Mouse (Mus musculus) frontal cortex, adult 2 months (tissue): ENCODE measurements at regions not wholly inside any gene's neighbourhood (a gene's known extent, or its start where the extent isn't known, plus 50 kb on each side); places are given as distances from the start of the nearest gene placed in this dataset.

ENCODE experiments used
- DNase-seq, 2 experiments: peaks; one replicate each; pipeline ENCODE4 v3.0.0; 2022; ENCODE audit warnings: low spot score in 1 of 2; ENCODE audit errors: extremely low spot score in 1 of 2

- peak; percentile 52 to 62 for DNase-seq
Measured at GRCm38 (mm10) chr1:47103321-47103988, 210.8 kb upstream of the Slc39a10 start.

GRCm38 (mm10) chr1:47097084-47097996, 204.7 kb upstream of the Slc39a10 start:
- DNase-seq = no peak

- no peak for DNase-seq
Measured at GRCm38 (mm10) chr1:47094498-47094897, 201.8 kb upstream of the Slc39a10 start.

- no peak for DNase-seq
Measured at GRCm38 (mm10) chr1:47093289-47093947, 200.8 kb upstream of the Slc39a10 start.

GRCm38 (mm10) chr1:47076423-47076822, 183.8 kb upstream of the Slc39a10 start:
- DNase-seq = no peak

- no peak for DNase-seq
Measured at GRCm38 (mm10) chr1:47058149-47058548, 165.5 kb upstream of the Slc39a10 start.

- no peak for DNase-seq
Measured at GRCm38 (mm10) chr1:47057344-47057743, 164.7 kb upstream of the Slc39a10 start.

GRCm38 (mm10) chr1:47051109-47051508, 158.5 kb upstream of the Slc39a10 start:
- peak in 1 of 2 experiments; percentile 52 for DNase-seq

- DNase-seq = no peak
Measured at GRCm38 (mm10) chr1:47050492-47050891, 157.8 kb upstream of the Slc39a10 start.

GRCm38 (mm10) chr1:47037576-47037975, 144.9 kb upstream of the Slc39a10 start:
- DNase-seq = no peak

GRCm38 (mm10) chr1:47019356-47019755, 126.7 kb upstream of the Slc39a10 start:
- no peak for DNase-seq

GRCm38 (mm10) chr1:47014526-47014925, 121.9 kb upstream of the Slc39a10 start:
- no peak for DNase-seq

GRCm38 (mm10) chr1:47003746-47004145, 111.1 kb upstream of the Slc39a10 start:
- DNase-seq = peak; percentile 11 to 51

- DNase-seq = peak in 1 of 2 experiments; percentile 23
Measured at GRCm38 (mm10) chr1:46999337-46999736, 106.7 kb upstream of the Slc39a10 start.

GRCm38 (mm10) chr1:46985978-46986377, 93.3 kb upstream of the Slc39a10 start:
- no peak for DNase-seq

- peak in 1 of 2 experiments; percentile 30 for DNase-seq
Measured at GRCm38 (mm10) chr1:46983093-46983492, 90.4 kb upstream of the Slc39a10 start.

- peak in 1 of 2 experiments; percentile 77 for DNase-seq
Measured at GRCm38 (mm10) chr1:46970470-46970869, 77.8 kb upstream of the Slc39a10 start.

- no peak for DNase-seq
Measured at GRCm38 (mm10) chr1:46968361-46968760, 75.7 kb upstream of the Slc39a10 start.

- DNase-seq = no peak
Measured at GRCm38 (mm10) chr1:46966917-46967266, 74.2 kb upstream of the Slc39a10 start.

- DNase-seq = peak; percentile 66 to 71
Measured at GRCm38 (mm10) chr1:46965996-46966916, 73.6 kb upstream of the Slc39a10 start.
